Mouse (Mus musculus): ENCODE results near the gene Phldb3. TPM values are rescaled to one million over a fixed set of nuclear protein-coding genes. Genes with fewer than 3 reads are reported as not detected.

The Phldb3 gene
- polyA plus RNA-seq, 1 experiment, result 7.2 TPM

GRCm38 (mm10) chr7:24593621-24594308 is 16.8 kb upstream of the Phldb3 start:
- Histone ChIP-seq H3K4me1 (ENCODE audit: control insufficient read depth, insufficient read depth, low read length) (peaks cover 27% of the 10 kb centered on the region), H3K4me3 (ENCODE audit: insufficient read depth, low read length) (peak overlapping the region; percentile 74), H3K27ac (ENCODE audit: insufficient read depth, low read depth, low read length) (no peak overlapping the region)
- TF ChIP-seq POLR2A (IDR thresholded peaks at IDR 0.05; ENCODE audit: borderline replicate concordance, low read depth, low read length) (no peak), CTCF (IDR thresholded peaks at IDR 0.05; ENCODE audit: low read depth, low read length) (no peak)

DNA sequence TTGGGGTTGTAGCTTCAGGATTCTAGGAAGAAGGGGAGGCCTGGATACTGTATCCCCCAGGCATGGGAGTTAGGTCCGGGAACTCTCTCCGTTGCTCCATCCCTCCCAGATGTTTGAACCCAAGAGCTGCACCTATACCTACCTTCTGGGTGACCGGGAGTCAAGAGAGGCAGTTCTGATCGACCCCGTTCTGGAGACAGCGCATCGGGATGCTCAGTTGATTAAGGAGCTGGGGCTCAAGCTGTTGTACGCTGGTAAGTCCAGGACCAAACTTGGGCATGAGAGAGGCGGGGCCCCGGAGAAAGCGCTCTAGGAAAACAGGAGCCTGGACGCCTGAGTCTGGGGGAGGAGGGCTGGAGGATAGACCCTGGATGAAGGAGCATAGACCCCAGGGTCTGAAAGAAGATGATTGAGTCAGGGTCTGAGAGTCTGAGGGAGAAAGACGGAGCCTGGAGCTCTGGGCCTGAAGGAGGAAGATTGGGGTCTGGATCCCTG is 16.2 kb upstream of the Phldb3 start:
- Histone ChIP-seq H3K4me3 (ENCODE audit: insufficient read depth, low read length) (peak overlapping the region; percentile 74), H3K4me1 (ENCODE audit: control insufficient read depth, insufficient read depth, low read length) (peaks cover 27% of the 10 kb centered on the region), H3K27ac (ENCODE audit: insufficient read depth, low read depth, low read length) (no peak overlapping the region)
- TF ChIP-seq CTCF (IDR thresholded peaks at IDR 0.05; ENCODE audit: low read depth, low read length) (no peak), POLR2A (IDR thresholded peaks at IDR 0.05; ENCODE audit: borderline replicate concordance, low read depth, low read length) (no peak)

- H3K4me1 ChIP-seq (ENCODE audit: control insufficient read depth, insufficient read depth, low read length), result peaks cover 27% of the 10 kb centered on the region
- H3K4me3 ChIP-seq (ENCODE audit: insufficient read depth, low read length), result no peak overlapping the region
- H3K27ac ChIP-seq (ENCODE audit: insufficient read depth, low read depth, low read length), result no peak overlapping the region
- TF ChIP-seq CTCF (IDR thresholded peaks at IDR 0.05; ENCODE audit: low read depth, low read length) (no peak), POLR2A (IDR thresholded peaks at IDR 0.05; ENCODE audit: borderline replicate concordance, low read depth, low read length) (no peak)
These were observed 15.1 kb upstream of the Phldb3 start for GRCm38 (mm10) chr7:24595464-24595863.

DNA sequence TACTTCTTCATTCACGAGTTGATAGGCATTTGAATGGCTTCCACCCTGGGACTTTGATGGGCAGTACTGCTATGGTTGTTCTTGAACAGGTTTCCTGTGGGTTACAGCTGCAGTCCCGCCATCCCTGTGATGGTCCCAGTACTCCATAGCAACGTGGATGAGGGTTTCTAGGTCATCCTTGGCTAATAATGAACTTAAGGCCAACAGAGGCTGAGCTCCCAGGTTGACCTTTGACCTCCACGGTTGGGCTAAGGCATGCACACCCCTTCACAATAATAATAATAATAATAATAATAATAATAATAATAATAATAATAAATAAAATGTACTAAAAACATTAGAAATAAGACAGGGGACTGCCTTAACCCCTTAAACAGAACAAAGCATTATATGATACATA is 12.4 kb upstream of the Phldb3 start:
- TF ChIP-seq POLR2A (IDR thresholded peaks at IDR 0.05; ENCODE audit: borderline replicate concordance, low read depth, low read length), result no peak
- TF ChIP-seq CTCF (IDR thresholded peaks at IDR 0.05; ENCODE audit: low read depth, low read length), result no peak
- H3K4me3 ChIP-seq (ENCODE audit: insufficient read depth, low read length), result no peak overlapping the region
- peaks cover 23% of the 10 kb centered on the region for H3K4me1 ChIP-seq (ENCODE audit: control insufficient read depth, insufficient read depth, low read length)
- no peak overlapping the region for H3K27ac ChIP-seq (ENCODE audit: insufficient read depth, low read depth, low read length)

DNA sequence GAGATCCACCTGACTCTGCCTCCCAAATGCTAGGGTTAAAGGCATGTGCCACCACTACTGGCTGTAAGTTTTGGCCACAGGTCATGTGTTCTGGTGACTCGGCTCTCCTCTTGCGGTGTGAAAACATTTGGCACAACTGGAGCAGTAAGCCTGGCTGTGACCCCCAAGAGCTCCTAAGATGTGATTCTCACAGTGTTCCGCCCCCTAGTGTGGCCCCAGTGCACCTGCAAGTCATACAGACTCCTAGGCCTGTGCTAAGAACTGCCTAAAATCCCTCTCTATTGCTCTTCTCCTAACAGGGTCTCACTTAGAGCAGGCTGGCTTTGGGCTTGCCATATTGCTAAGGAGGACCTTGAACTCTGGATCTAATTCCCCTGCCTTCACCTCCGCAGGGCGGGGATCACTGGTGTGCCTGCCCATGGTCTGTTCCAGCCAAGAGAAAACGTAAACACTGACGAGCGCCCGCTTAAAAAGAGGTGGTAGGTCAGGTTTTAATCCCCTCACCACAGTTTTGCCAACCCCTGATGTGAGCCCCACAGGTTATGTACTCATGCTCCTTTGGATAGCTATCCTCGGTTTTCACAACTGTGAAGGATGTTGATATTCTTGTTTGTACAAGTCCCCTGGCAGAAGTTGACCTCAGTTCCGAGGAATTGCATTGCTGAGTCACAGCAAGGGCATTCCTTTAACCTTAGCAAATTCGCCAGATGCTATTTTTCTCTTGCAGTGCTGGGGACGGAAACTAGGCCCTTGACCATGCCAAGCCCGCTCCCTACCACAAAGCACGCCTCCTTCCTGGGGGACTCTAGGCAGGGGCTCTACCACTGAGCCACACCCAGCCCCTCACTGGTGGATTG is 11.1 kb upstream of the Phldb3 start:
- TF ChIP-seq CTCF (IDR thresholded peaks at IDR 0.05; ENCODE audit: low read depth, low read length) (0 out of 2 replicates have a peak, but pooled peaks have one; percentile 12), POLR2A (IDR thresholded peaks at IDR 0.05; ENCODE audit: borderline replicate concordance, low read depth, low read length) (no peak)
- H3K27ac ChIP-seq (ENCODE audit: insufficient read depth, low read depth, low read length), result no peak overlapping the region

GRCm38 (mm10) chr7:24600941-24601597 is 9.5 kb upstream of the Phldb3 start:
- H3K4me3 ChIP-seq (ENCODE audit: insufficient read depth, low read length), result no peak overlapping the region
- peaks cover 7% of the 10 kb centered on the region for H3K4me1 ChIP-seq (ENCODE audit: control insufficient read depth, insufficient read depth, low read length)
- TF ChIP-seq POLR2A (IDR thresholded peaks at IDR 0.05; ENCODE audit: borderline replicate concordance, low read depth, low read length) (no peak), CTCF (IDR thresholded peaks at IDR 0.05; ENCODE audit: low read depth, low read length) (peak; percentile 99)
- no peak overlapping the region for H3K27ac ChIP-seq (ENCODE audit: insufficient read depth, low read depth, low read length)

More for the DNA sequence above, 11.1 kb upstream of the Phldb3 start:
- H3K4me1 ChIP-seq (ENCODE audit: control insufficient read depth, insufficient read depth, low read length), result peaks cover 22% of the 10 kb centered on the region
- no peak overlapping the region for H3K4me3 ChIP-seq (ENCODE audit: insufficient read depth, low read length)

GRCm38 (mm10) chr7:24605561-24605960 is 5.0 kb upstream of the Phldb3 start:
- Histone ChIP-seq H3K4me1 (ENCODE audit: control insufficient read depth, insufficient read depth, low read length) (peaks cover 5% of the 10 kb centered on the region), H3K4me3 (ENCODE audit: insufficient read depth, low read length) (no peak overlapping the region), H3K27ac (ENCODE audit: insufficient read depth, low read depth, low read length) (no peak overlapping the region)
- TF ChIP-seq CTCF (IDR thresholded peaks at IDR 0.05; ENCODE audit: low read depth, low read length), result no peak
- no peak for TF ChIP-seq POLR2A (IDR thresholded peaks at IDR 0.05; ENCODE audit: borderline replicate concordance, low read depth, low read length)

- TF ChIP-seq CTCF (IDR thresholded peaks at IDR 0.05; ENCODE audit: low read depth, low read length) (no peak), POLR2A (IDR thresholded peaks at IDR 0.05; ENCODE audit: borderline replicate concordance, low read depth, low read length) (no peak)
- Histone ChIP-seq H3K27ac (ENCODE audit: insufficient read depth, low read depth, low read length) (no peak overlapping the region), H3K4me3 (ENCODE audit: insufficient read depth, low read length) (no peak overlapping the region), H3K4me1 (ENCODE audit: control insufficient read depth, insufficient read depth, low read length) (peaks cover 5% of the 10 kb centered on the region)
These were observed 4.5 kb upstream of the Phldb3 start for GRCm38 (mm10) chr7:24606046-24606445.

DNA sequence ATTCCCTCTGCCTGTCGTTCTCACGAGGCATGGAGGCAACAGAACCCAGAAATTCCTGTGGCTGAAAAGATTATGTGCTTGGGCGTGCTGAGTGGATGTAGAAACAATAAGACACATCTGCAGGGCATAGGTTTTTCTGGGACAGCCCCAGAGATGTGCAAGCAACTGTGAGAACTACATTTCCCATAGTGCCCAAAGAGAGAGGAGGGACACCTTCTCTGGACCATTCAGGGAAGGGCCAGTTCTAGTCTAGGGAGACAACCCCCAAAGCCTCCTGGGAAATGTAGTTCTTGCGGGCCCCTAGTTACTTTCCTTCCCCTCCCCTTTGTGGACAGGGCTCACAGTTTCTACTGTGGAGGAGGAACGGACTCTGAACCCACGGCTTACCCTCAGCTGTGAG is 2.5 kb upstream of the Phldb3 start:
- TF ChIP-seq POLR2A (IDR thresholded peaks at IDR 0.05; ENCODE audit: borderline replicate concordance, low read depth, low read length), result no peak
- no peak for TF ChIP-seq CTCF (IDR thresholded peaks at IDR 0.05; ENCODE audit: low read depth, low read length)
- peaks cover 9% of the 10 kb centered on the region for H3K4me1 ChIP-seq (ENCODE audit: control insufficient read depth, insufficient read depth, low read length)
- H3K4me3 ChIP-seq (ENCODE audit: insufficient read depth, low read length), result no peak overlapping the region
- H3K27ac ChIP-seq (ENCODE audit: insufficient read depth, low read depth, low read length), result no peak overlapping the region
